Mouse (Mus musculus) layer of hippocampus, postnatal 10 days (tissue): Measurements from ENCODE around the gene Ybx2. TPM values are rescaled to one million over a fixed set of nuclear protein-coding genes. Genes with fewer than 3 reads are reported as not detected.

Source experiments
- microRNA-seq, 2 experiments: library from miRNA; unstranded; fragments of <30 nt; microRNA quantifications; one replicate each; pipeline ENCODE4 v1.2.0; 2021
- total RNA-seq, 2 experiments: library from RNA; stranded (reverse); gene quantifications; 2 replicates each; pipeline ENCODE4 v1.2.3; 2021

Gene Ybx2
- total RNA-seq, 2 experiments from 2014 or later = 9.2 to 9.5 TPM

Small RNAs within 50 kb of the gene (microRNA-seq; reads per million reads assigned to microRNA genes)
- 0.22 to 0.39 reads per million in 2 experiments for gene Gm44349

Other genes with a start within 250 kb of the Ybx2 start
- gene Tnfsf12, start 239.9 kb upstream of the Ybx2 start, total RNA-seq = 1 to 10 TPM; 6.7 to 8.3 TPM
- gene Tnfsfm13, start 239.7 kb upstream of the Ybx2 start, total RNA-seq = under 1 TPM; 0.69 to 0.76 TPM
- 10 to 100 TPM; 55.6 to 59.4 TPM for gene Polr2a, start 177.2 kb upstream of the Ybx2 start, total RNA-seq
- gene Slc35g3, start 173.8 kb upstream of the Ybx2 start, total RNA-seq = under 1 TPM in 1 of 2 experiments, not detected in 1; 0.22 TPM
- 10 to 100 TPM; 69.7 to 72.8 TPM for gene Zbtb4, start 169.9 kb upstream of the Ybx2 start, total RNA-seq
- 1 to 10 TPM; 1.1 to 1.6 TPM for gene Chrnb1, start 139.9 kb upstream of the Ybx2 start, total RNA-seq
- gene Fgf11, start 133.9 kb upstream of the Ybx2 start, total RNA-seq = 10 to 100 TPM; 26.8 to 26.9 TPM
- not detected for gene Tmem102, start 130.2 kb upstream of the Ybx2 start, total RNA-seq
- gene Gm39566, start 120.5 kb upstream of the Ybx2 start, total RNA-seq = not detected
- gene Spem2, start 117.3 kb upstream of the Ybx2 start, total RNA-seq = not detected
- gene Spem1, start 113.6 kb upstream of the Ybx2 start, total RNA-seq = under 1 TPM; 0.34 to 0.54 TPM
- 100 to 1,000 TPM; 227 to 245 TPM for gene Nlgn2, start 98.0 kb upstream of the Ybx2 start, total RNA-seq
- 100 to 1,000 TPM; 148 to 153 TPM for gene Tmem256, start 97.3 kb upstream of the Ybx2 start, total RNA-seq
- gene Plscr3, start 89.4 kb upstream of the Ybx2 start, total RNA-seq = 10 to 100 TPM; 31.2 to 37.7 TPM
- under 1 TPM in 1 of 2 experiments, not detected in 1; 0.25 TPM for gene Tnk1, start 77.1 kb upstream of the Ybx2 start, total RNA-seq
- not detected for gene Tmem95, start 57.8 kb upstream of the Ybx2 start, total RNA-seq
- gene Kctd11, start 54.4 kb upstream of the Ybx2 start, total RNA-seq = under 1 TPM; 0.85 TPM
- under 1 TPM; 0.16 to 0.21 TPM for gene Acap1, start 40.3 kb upstream of the Ybx2 start, total RNA-seq
- 1 to 10 TPM; 2.4 to 2.5 TPM for gene 2810408A11Rik, start 34.8 kb upstream of the Ybx2 start, total RNA-seq
- 100 to 1,000 TPM; 127 to 146 TPM for gene Neurl4, start 34.7 kb upstream of the Ybx2 start, total RNA-seq
- gene Gps2, start 21.9 kb upstream of the Ybx2 start, total RNA-seq = 10 to 100 TPM; 27.8 to 30.2 TPM
- 100 to 1,000 TPM; 479 to 501 TPM for gene Eif5a, start 13.8 kb upstream of the Ybx2 start, total RNA-seq
- gene Slc2a4, start 12.4 kb downstream of the Ybx2 start, total RNA-seq = 1 to 10 TPM; 1.7 to 2.0 TPM
- gene Cldn7, start 29.0 kb downstream of the Ybx2 start, total RNA-seq = not detected
- gene Ctdnep1, start 45.4 kb downstream of the Ybx2 start, total RNA-seq = 100 to 1,000 TPM; 101 to 105 TPM
- 10 to 100 TPM; 98.0 to 99.5 TPM for gene Elp5, start 46.7 kb downstream of the Ybx2 start, total RNA-seq
- 100 to 1,000 TPM; 256 to 267 TPM for gene Gabarap, start 55.3 kb downstream of the Ybx2 start, total RNA-seq
- 10 to 100 TPM; 40.1 to 43.7 TPM for gene Phf23, start 60.0 kb downstream of the Ybx2 start, total RNA-seq
- gene Dvl2, start 64.8 kb downstream of the Ybx2 start, total RNA-seq = 10 to 100 TPM; 26.1 to 38.9 TPM
- 10 to 100 TPM; 55.7 to 57.6 TPM for gene Acadvl, start 79.6 kb downstream of the Ybx2 start, total RNA-seq
- 100 to 1,000 TPM; 705 to 717 TPM for gene Dlg4, start 81.1 kb downstream of the Ybx2 start, total RNA-seq
- gene Asgr1, start 118.3 kb downstream of the Ybx2 start, total RNA-seq = 1 to 10 TPM; 1.2 to 1.3 TPM
- not detected for gene Asgr2, start 156.8 kb downstream of the Ybx2 start, total RNA-seq
- under 1 TPM; 0.67 to 0.69 TPM for gene Mgl2, start 194.5 kb downstream of the Ybx2 start, total RNA-seq
- 1 to 10 TPM; 1.2 to 1.4 TPM for gene Clec10a, start 220.4 kb downstream of the Ybx2 start, total RNA-seq